Mouse (Mus musculus) cortical plate, adult 2 months (tissue): ENCODE data around the gene Lsamp.

ENCODE experiments used
- CTCF ChIP-seq: fragments of 200-500 bp; IDR thresholded peaks from 2 replicates; pipeline ENCODE4 v1.5.1; 2011; ENCODE audit warnings: mild to moderate bottlenecking, control low read depth, low read length; ENCODE audit not compliant: insufficient read depth; ENCODE audit errors: extremely low read depth
- POLR2A ChIP-seq: fragments of 200-500 bp; IDR thresholded peaks from 2 replicates; pipeline ENCODE4 v1.6.1; 2011; ENCODE audit warnings: mild to moderate bottlenecking, low read length, control low read depth; ENCODE audit not compliant: insufficient read depth; ENCODE audit errors: extremely low read depth

GRCm38 (mm10) chr16:41524266-41524665, 1540.1 kb downstream of the Lsamp start:
- TF ChIP-seq POLR2A (no peak), CTCF (no peak)
